Mouse (Mus musculus): ENCODE data around the gene Pdzd4. TPM values are rescaled to one million over a fixed set of nuclear protein-coding genes. Genes with fewer than 3 reads are reported as not detected.

Gene Pdzd4
- polyA plus RNA-seq, 1 experiment: 2.4 TPM

- DNase-seq (ENCODE audit: low read depth in 1 of 2, low spot score in 2 of 2): no peak
- TF ChIP-seq POLR2A (IDR thresholded peaks at IDR 0.05; ENCODE audit: low read depth, low read length) (no peak), CTCF (IDR thresholded peaks at IDR 0.05; ENCODE audit: extremely low read depth, insufficient read depth, insufficient read length, insufficient replicate concordance) (no peak)
- Histone ChIP-seq H3K4me1 (ENCODE audit: control insufficient read depth, insufficient read depth, insufficient read length) (no peaks in the 10 kb centered on the region), H3K27ac (ENCODE audit: insufficient read depth, low read length) (no peak overlapping the region), H3K36me3 (ENCODE audit: control insufficient read depth, insufficient read depth, low read length) (no peaks in the 10 kb centered on the region), H3K27me3 (ENCODE audit: control insufficient read depth, insufficient read depth, low read length) (no peaks in the 10 kb centered on the region), H3K4me3 (ENCODE audit: extremely low read depth, insufficient read depth, insufficient read length) (no peak overlapping the region)
- WGBS: 81% methylated on average over 1 of the region's 1 CpGs
Measured at GRCm38 (mm10) chrX:73805814-73806213, 19.0 kb downstream of the Pdzd4 start.

DNA sequence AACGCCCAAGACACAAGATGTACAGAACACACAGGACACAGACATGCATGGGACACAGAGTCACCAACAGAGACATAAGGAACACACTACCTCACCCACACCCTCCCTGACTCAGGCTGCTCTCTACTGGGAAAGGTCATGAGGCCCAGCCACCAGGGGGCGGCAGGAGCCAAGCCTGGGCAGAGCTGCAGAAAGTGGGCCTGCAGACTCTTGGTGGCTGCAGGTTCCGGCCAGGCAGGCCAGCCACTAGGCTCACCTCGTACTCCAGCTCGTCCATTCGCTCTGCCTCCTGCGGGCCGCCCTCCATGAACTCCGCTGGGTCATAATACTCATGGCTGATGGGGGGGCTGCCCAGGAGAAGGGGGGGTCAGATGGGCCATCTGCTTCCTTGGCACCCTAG is 26.3 kb downstream of the Pdzd4 start:
- Histone ChIP-seq H3K4me3 (ENCODE audit: extremely low read depth, insufficient read depth, insufficient read length) (no peak overlapping the region), H3K27me3 (ENCODE audit: control insufficient read depth, insufficient read depth, low read length) (no peaks in the 10 kb centered on the region), H3K27ac (ENCODE audit: insufficient read depth, low read length) (no peak overlapping the region), H3K36me3 (ENCODE audit: control insufficient read depth, insufficient read depth, low read length) (no peaks in the 10 kb centered on the region), H3K4me1 (ENCODE audit: control insufficient read depth, insufficient read depth, insufficient read length) (no peaks in the 10 kb centered on the region)
- 27% methylated on average over 9 of the region's 9 CpGs for WGBS
- DNase-seq (ENCODE audit: low read depth in 1 of 2, low spot score in 2 of 2): peak; percentile 19 to 68
- TF ChIP-seq POLR2A (IDR thresholded peaks at IDR 0.05; ENCODE audit: low read depth, low read length) (no peak), CTCF (IDR thresholded peaks at IDR 0.05; ENCODE audit: extremely low read depth, insufficient read depth, insufficient read length, insufficient replicate concordance) (peak; percentile 82; the same call in 1 of the 2 replicates)

- no peak for TF ChIP-seq CTCF (IDR thresholded peaks at IDR 0.05; ENCODE audit: extremely low read depth, insufficient read depth, insufficient read length, insufficient replicate concordance)
- TF ChIP-seq POLR2A (IDR thresholded peaks at IDR 0.05; ENCODE audit: low read depth, low read length): no peak
- Histone ChIP-seq H3K36me3 (ENCODE audit: control insufficient read depth, insufficient read depth, low read length) (no peaks in the 10 kb centered on the region), H3K27ac (ENCODE audit: insufficient read depth, low read length) (no peak overlapping the region), H3K4me1 (ENCODE audit: control insufficient read depth, insufficient read depth, insufficient read length) (no peaks in the 10 kb centered on the region), H3K4me3 (ENCODE audit: extremely low read depth, insufficient read depth, insufficient read length) (no peak overlapping the region), H3K27me3 (ENCODE audit: control insufficient read depth, insufficient read depth, low read length) (no peaks in the 10 kb centered on the region)
- WGBS: 88% methylated on average over 2 of the region's 2 CpGs
- no peak for DNase-seq (ENCODE audit: low read depth in 1 of 2, low spot score in 2 of 2)
Measured at GRCm38 (mm10) chrX:73797511-73797910, 27.3 kb downstream of the Pdzd4 start.

GRCm38 (mm10) chrX:73793505-73793904 is 31.3 kb downstream of the Pdzd4 start:
- H3K36me3 ChIP-seq (ENCODE audit: control insufficient read depth, insufficient read depth, low read length): peaks cover 8% of the 10 kb centered on the region
- TF ChIP-seq POLR2A (IDR thresholded peaks at IDR 0.05; ENCODE audit: low read depth, low read length): no peak
- TF ChIP-seq CTCF (IDR thresholded peaks at IDR 0.05; ENCODE audit: extremely low read depth, insufficient read depth, insufficient read length, insufficient replicate concordance): no peak
- no peaks in the 10 kb centered on the region for H3K4me1 ChIP-seq (ENCODE audit: control insufficient read depth, insufficient read depth, insufficient read length)
- H3K27me3 ChIP-seq (ENCODE audit: control insufficient read depth, insufficient read depth, low read length): no peaks in the 10 kb centered on the region
- 50% methylated on average over 1 of the region's 1 CpGs for WGBS
- DNase-seq (ENCODE audit: low read depth in 1 of 2, low spot score in 2 of 2): no peak
- no peak overlapping the region for H3K4me3 ChIP-seq (ENCODE audit: extremely low read depth, insufficient read depth, insufficient read length)
- H3K27ac ChIP-seq (ENCODE audit: insufficient read depth, low read length): no peak overlapping the region

GRCm38 (mm10) chrX:73793039-73793438 is 31.7 kb downstream of the Pdzd4 start:
- Histone ChIP-seq H3K36me3 (ENCODE audit: control insufficient read depth, insufficient read depth, low read length) (peaks cover 8% of the 10 kb centered on the region), H3K4me3 (ENCODE audit: extremely low read depth, insufficient read depth, insufficient read length) (no peak overlapping the region), H3K27me3 (ENCODE audit: control insufficient read depth, insufficient read depth, low read length) (no peaks in the 10 kb centered on the region), H3K27ac (ENCODE audit: insufficient read depth, low read length) (no peak overlapping the region), H3K4me1 (ENCODE audit: control insufficient read depth, insufficient read depth, insufficient read length) (no peaks in the 10 kb centered on the region)
- TF ChIP-seq CTCF (IDR thresholded peaks at IDR 0.05; ENCODE audit: extremely low read depth, insufficient read depth, insufficient read length, insufficient replicate concordance) (no peak), POLR2A (IDR thresholded peaks at IDR 0.05; ENCODE audit: low read depth, low read length) (no peak)
- DNase-seq (ENCODE audit: low read depth in 1 of 2, low spot score in 2 of 2): no peak

- Histone ChIP-seq H3K4me1 (ENCODE audit: control insufficient read depth, insufficient read depth, insufficient read length) (peaks cover 4% of the 10 kb centered on the region; the same call in 1 of the 2 replicates), H3K27ac (ENCODE audit: insufficient read depth, low read length) (no peak overlapping the region), H3K4me3 (ENCODE audit: extremely low read depth, insufficient read depth, insufficient read length) (no peak overlapping the region), H3K27me3 (ENCODE audit: control insufficient read depth, insufficient read depth, low read length) (no peaks in the 10 kb centered on the region), H3K36me3 (ENCODE audit: control insufficient read depth, insufficient read depth, low read length) (peaks cover 8% of the 10 kb centered on the region)
- no peak for DNase-seq (ENCODE audit: low read depth in 1 of 2, low spot score in 2 of 2)
- WGBS: 88% methylated on average over 1 of the region's 1 CpGs
- TF ChIP-seq CTCF (IDR thresholded peaks at IDR 0.05; ENCODE audit: extremely low read depth, insufficient read depth, insufficient read length, insufficient replicate concordance) (no peak), POLR2A (IDR thresholded peaks at IDR 0.05; ENCODE audit: low read depth, low read length) (no peak)
Measured at GRCm38 (mm10) chrX:73788501-73788900, 36.3 kb downstream of the Pdzd4 start.

GRCm38 (mm10) chrX:73787225-73787558 is 37.6 kb downstream of the Pdzd4 start:
- H3K4me3 ChIP-seq (ENCODE audit: extremely low read depth, insufficient read depth, insufficient read length): peak overlapping the region; percentile 86
- H3K4me1 ChIP-seq (ENCODE audit: control insufficient read depth, insufficient read depth, insufficient read length): peaks cover 9% of the 10 kb centered on the region; the same call in 1 of the 2 replicates
- TF ChIP-seq POLR2A (IDR thresholded peaks at IDR 0.05; ENCODE audit: low read depth, low read length) (no peak), CTCF (IDR thresholded peaks at IDR 0.05; ENCODE audit: extremely low read depth, insufficient read depth, insufficient read length, insufficient replicate concordance) (no peak)
- peaks cover 8% of the 10 kb centered on the region for H3K36me3 ChIP-seq (ENCODE audit: control insufficient read depth, insufficient read depth, low read length)
- no peaks in the 10 kb centered on the region for H3K27me3 ChIP-seq (ENCODE audit: control insufficient read depth, insufficient read depth, low read length)
- peak overlapping the region; percentile 92 for H3K27ac ChIP-seq (ENCODE audit: insufficient read depth, low read length)
- DNase-seq (ENCODE audit: low read depth in 1 of 2, low spot score in 2 of 2): no peak
- 40% methylated on average over 22 of the region's 22 CpGs for WGBS

Data from spleen, adult 2 months (tissue).